Mouse (Mus musculus): ENCODE data around the gene Hbb-y.
"Not testable (repeated sequence)": the region's sequence is repeated elsewhere in the genome, so short reads cannot be mapped to it uniquely, and the experiment has no call there.

Gene Hbb-y

GRCm38 (mm10) chr7:103853090-103853489 is at the start of gene Hbb-y:
TSS of gene Hbb-y (minus strand) at chr7:103853216.
- DNase-seq (ENCODE audit: low spot score in 2 of 2), result no peak

GRCm38 (mm10) chr7:103894385-103894784 is 41.4 kb upstream of the Hbb-y start, which contains the start of gene Olfr64:
TSS of gene Olfr64 (minus strand) at chr7:103894485.
- no peak for DNase-seq (ENCODE audit: low spot score in 2 of 2)

GRCm38 (mm10) chr7:103886152-103886551 is 33.1 kb upstream of the Hbb-y start, which contains the start of gene Olfr66:
TSS of gene Olfr66 (minus strand) at chr7:103886252.
- no peak for DNase-seq (ENCODE audit: low spot score in 2 of 2)

DNA sequence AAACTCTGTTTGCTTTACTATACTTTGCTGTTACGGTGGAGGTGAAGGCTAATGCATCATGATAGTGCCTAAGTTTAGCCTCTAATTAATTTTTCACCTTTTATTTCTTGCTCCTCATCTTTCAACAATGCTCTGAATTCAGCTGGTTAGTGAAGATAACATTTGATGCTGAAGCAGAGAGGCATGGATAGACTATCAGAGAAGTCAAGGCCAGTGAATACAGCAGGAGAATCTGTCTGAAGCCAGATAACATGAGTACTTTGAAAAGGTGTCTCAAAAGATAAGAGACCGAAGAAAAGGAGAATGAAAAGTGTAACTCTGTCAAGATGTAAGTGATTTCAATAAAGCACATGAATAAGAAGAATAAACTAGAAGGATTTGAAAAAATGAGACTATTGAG is 24.1 kb upstream of the Hbb-y start:
- no peak for DNase-seq (ENCODE audit: low spot score in 2 of 2)

GRCm38 (mm10) chr7:103874451-103874850 is 21.4 kb upstream of the Hbb-y start:
- DNase-seq (ENCODE audit: low spot score in 2 of 2), result no peak

DNA sequence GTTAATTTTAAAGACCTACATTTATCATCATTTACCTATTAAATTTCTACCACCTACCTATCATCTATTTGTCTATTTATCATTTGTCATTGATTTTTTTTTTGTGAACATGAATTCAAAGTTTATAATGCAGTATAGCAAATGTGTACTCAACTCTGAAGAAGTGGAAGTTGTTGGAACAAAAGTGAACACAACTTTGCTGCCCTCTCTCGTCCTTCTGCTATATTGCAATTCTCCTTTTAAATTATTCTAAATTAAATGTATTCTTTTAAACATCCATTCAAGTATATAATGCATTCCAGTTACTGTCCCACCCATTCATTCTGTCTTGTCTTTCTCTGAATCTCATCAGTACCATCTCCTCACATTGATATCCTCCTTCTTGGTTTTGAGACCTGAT is 20.0 kb upstream of the Hbb-y start:
- no peak for DNase-seq (ENCODE audit: low spot score in 2 of 2)

DNA sequence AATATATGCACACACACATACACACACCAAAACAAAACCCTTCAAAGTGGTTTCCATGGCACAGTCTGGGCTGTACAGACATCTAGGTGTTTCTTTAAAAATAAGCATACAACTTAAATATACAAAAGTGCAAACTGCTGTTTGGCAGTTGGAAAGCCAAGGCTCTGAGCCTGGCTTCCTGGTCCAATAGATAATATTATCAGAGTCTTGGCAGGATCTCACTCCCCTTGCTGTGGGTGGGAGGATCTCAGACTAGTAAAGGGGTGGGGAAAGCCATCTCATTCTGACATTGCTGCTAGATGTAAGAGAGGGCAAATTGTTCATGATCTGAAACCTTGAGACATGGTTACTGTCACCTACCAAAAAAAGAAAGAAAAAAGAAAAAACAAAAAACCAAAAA is 17.7 kb upstream of the Hbb-y start:
- no peak for DNase-seq (ENCODE audit: low spot score in 2 of 2)

DNA sequence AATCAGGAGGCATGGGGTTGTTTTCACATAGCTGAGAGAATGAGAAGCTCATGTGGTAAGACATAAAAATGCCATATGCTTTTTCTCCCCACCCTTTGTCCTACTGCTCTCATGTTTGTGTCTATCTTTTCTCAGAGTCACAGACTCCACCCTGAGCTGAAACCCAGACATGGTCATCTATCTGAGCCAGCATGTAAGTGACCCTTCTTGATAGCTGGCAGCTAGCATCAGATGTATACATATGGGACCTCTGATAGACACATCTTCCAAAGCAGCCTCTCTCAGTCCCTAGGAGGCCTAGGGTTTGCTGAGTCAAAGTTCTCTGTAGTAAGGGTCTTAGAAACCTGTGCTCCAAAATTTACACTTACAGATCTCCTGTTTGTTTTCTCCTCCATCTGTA is 12.7 kb upstream of the Hbb-y start:
- no peak for DNase-seq (ENCODE audit: low spot score in 2 of 2)

DNA sequence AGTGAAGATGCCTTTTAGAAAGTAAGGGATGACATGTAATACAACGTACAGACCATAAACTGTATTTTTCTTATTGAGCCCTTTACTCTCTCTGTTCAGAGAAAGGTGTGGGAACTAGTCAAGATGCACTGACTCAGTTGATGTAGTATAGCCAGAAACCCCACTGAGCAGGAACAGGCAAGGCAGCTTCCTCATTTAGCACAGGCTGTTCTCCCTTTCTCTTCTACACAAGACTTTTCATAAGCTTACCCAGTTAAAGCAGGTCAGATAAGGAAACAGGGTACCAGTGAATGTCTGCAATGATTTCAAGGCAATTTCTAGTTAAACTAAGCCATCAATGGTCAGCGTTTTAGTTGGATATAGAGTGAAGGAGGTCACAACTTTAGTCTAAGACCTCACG is 8.5 kb upstream of the Hbb-y start:
- no peak for DNase-seq (ENCODE audit: low spot score in 2 of 2)

- peak in 1 of 2 experiments; percentile 2 for DNase-seq (ENCODE audit: low spot score in 2 of 2)
These were observed 7.8 kb upstream of the Hbb-y start for GRCm38 (mm10) chr7:103860855-103861254.

GRCm38 (mm10) chr7:103859076-103859475 is 6.1 kb upstream of the Hbb-y start:
- DNase-seq (ENCODE audit: low spot score in 2 of 2), result no peak

DNA sequence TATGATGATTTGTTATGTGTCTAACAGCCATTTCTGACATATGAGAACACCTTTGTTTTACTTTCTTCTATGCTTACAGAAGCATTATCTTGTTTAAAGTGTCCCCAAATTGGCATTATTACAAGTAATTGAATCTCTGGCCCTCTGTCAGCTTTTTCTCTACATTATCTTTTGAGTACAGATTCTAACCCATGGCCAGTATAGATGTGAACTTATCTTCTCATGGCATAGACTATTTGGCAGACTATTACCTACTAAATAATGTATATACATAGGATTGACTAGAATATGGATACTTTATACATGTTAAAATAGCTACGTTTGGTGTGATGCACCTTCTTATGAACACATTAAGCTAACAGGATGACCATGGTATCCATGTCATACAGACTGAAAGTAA is 1.7 kb upstream of the Hbb-y start:
- DNase-seq (ENCODE audit: low spot score in 2 of 2), result no peak

DNA sequence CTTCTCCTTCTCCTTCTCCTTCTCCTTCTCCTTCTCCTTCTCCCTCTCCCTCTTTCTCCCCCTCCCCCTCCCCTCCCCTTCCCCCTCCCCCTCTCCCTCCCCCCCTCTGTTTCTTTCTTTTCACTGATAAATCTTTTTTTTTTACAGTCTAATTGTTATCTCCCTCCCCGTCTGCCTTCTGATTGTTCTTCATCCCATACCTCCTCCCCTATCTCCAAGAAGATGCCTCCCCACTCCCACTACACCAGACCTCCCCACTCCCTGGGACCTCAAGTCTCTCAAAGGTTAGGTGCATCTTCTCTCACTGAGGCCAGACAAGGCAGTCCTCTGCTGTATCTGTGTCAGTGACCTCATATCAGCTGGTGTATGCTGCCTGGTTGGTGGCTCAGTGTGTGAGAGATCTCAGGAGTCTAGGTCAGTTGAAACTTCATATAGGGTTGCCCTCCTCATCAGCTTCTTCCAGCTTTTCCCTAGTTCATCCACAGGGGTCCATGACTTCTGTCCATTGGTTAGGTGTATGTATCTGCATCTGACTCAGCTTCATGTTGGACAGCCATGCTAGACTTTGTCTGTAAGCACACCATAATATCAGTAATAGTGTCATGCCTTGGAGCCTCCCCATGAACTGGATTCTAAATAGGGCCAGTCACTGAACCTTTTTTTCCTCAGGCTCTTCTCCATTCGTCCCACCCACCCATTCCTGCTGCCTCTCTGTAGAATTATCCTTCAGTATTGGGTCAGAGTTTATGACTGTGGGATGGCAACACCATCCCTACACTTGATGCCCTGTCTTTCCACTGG is 8.3 kb downstream of the Hbb-y start:
- DNase-seq (ENCODE audit: low spot score in 2 of 2), result no peak

- no peak for DNase-seq (ENCODE audit: low spot score in 2 of 2)
These were observed 10.0 kb downstream of the Hbb-y start, which contains the start of gene Hbb-bh1 for GRCm38 (mm10) chr7:103843034-103843433. TSS of gene Hbb-bh1 (minus strand) at chr7:103843164.

DNA sequence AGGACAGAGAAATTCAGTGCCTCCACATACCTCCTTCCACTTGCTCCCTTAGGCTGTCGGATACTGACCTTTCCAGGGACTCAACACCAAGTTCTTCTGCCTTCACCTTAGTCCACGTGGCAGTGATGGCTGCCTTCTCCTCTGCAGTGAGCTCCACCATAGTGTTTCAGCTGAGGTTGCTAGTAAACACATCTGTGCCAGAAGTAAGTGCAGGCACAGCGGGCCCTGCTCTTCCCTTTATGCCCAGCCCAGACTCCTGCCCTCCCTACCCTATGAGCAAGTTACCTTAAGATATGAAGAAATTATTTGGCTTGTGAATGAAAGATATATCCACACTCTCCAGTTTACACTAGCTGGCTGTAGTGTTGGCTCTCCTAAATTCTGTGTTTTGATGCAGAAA is 12.7 kb downstream of the Hbb-y start, which contains the start of gene Hbb-bh2:
Hbb-bh2 (minus strand) TSS at position 253 of the 400 bp plus-strand sequence.
- DNase-seq (ENCODE audit: low spot score in 2 of 2), result no peak

- DNase-seq (ENCODE audit: low spot score in 2 of 2), result no peak
These were observed 25.2 kb downstream of the Hbb-y start, which contains the start of gene Hbb-bs for GRCm38 (mm10) chr7:103827808-103828207. TSS of gene Hbb-bs (minus strand) at chr7:103828096.

GRCm38 (mm10) chr7:103827139-103827538 is 25.9 kb downstream of the Hbb-y start:
- DNase-seq (ENCODE audit: low spot score in 2 of 2), result not testable (repeated sequence)

DNA sequence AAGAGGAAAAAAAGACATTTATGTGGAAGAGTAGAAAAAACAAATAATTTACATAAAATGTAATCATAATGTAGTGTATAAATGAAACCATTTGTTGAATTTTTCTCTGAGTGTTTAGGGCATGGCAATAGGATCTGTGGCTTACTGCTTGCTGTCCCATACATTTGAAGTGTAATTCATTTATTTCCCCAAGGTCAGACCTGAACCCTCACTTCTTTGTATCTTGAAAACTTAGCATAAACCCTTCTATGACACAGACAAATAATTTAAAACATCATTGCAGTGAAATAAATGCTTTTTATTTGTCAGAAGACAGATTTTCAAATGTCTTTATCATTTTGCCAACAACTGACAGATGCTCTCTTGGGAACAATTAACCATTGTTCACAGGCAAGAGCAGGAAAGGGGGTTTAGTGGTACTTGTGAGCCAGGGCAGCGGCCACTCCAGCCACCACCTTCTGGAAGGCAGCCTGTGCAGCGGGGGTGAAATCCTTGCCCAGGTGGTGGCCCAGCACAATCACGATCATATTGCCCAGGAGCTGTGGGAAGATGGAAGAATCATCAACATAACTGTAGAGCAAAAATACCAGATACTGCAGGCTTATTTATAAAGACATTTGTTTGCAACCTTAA is 26.6 kb downstream of the Hbb-y start:
- no peak for DNase-seq (ENCODE audit: low spot score in 2 of 2)

DNA sequence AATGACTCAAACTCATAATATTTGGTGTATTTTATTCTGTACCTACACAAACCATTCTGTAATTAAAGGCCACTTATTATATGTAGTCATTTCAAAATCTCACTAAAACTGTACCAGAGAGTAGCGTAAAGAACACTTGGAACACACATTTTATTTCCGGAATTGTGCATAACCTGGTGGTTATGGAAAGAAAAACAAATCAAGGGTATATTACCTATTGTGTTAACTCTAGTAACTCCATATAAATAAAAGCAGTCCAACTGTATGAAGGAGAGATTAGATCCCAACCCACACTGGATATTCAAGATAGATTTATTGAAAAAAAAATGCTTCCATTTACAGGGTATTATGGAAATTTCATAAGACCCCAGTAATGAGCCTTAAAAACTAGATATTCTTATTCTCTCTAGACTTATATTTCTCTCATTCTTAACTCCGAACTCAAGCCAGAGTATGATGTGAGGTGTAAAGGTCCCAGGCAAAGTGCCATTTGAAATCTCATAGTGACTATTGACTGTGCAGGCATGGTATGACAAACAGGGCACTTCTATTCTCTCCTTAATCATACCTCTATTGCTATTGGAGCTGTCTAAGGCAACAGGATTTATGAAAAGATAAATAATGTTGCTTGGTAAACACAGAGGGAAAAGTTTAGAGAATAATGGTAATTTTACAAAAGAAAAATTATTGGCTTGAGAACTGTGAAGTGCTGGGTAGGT is 27.3 kb downstream of the Hbb-y start:
- DNase-seq (ENCODE audit: low spot score in 2 of 2), result no peak

GRCm38 (mm10) chr7:103824597-103824996 is 28.4 kb downstream of the Hbb-y start:
- DNase-seq (ENCODE audit: low spot score in 2 of 2), result no peak

DNA sequence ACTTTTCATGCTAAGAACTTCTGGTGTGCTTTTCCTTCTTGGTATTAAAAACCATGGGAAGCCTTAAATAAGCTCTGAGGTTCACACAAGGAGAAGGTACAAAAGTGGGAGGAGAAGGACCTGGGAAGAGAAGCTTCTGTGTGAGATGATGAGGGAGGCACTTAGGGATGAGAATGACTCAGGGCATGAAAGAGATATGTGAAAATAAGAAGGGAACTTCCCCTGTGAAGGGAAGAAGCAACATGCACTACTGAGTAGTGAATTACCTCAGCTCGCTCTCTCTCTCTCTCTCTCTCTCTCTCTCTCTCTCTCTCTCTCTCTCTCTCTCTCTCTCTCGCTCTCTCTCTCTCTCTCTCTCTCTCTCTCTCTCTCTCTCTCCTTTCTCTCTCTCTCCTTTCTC is 37.9 kb downstream of the Hbb-y start:
- DNase-seq (ENCODE audit: low spot score in 2 of 2), result not testable (repeated sequence)

DNA sequence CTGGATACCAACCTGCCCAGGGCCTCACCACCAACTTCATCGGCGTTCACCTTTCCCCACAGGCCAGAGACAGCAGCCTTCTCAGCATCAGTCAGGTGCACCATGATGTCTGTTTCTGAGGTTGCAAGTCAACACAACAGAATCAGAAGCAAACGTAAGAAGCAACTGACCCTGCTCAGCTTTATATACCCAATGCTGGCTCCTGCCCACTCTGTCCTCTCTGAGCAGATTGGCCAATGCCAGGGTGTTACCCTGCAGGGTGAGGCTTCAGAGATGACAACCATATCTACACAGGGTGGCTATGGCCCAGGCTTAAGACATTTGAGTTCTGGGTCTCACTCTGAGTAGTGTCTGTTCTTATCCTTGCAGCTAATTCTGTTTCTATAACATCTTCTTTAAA is 39.2 kb downstream of the Hbb-y start, which contains the start of gene Hbb-bt:
Hbb-bt (minus strand) TSS at position 231 of the 400 bp plus-strand sequence.
- DNase-seq (ENCODE audit: low spot score in 2 of 2), result no peak
